Mouse (Mus musculus) T-helper 1 cell (primary cell): ENCODE data around the gene Tuba3b.

Experiments used
- in situ Hi-C: fragments of 300-600 bp; cut with MboI, MseI; formaldehyde crosslinking; loops from one replicate; pipeline ENCODE4 v1.15.1; 2025; ENCODE audit warnings: high pct_unique_total_duplicates

Gene Tuba3b

DNA sequence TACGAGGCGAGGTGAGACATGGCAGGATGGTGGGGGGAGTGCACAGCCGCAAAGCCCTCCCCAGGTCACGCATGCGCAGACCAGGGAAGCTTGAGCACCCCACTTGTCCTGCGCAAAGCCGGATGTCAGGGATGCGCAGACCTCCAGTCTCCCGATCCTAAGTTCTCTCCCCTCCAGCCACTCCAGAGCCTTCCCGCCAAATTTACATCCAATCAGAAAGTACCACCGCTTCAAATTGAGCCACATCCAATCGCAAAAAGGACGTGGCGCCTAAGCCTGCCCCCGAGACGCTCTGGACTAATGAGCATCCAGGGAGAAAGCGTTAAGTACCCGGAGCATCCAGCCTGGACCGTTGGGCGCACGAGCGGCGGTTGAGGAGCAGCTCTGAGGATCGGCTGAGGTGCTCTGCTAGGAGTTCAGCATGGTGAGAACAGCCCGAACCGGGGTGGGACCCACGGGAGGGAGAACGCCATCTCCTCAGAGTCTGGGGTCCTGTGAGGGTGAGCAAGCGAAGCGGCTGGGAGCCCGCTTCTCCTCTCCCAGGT is at the start of gene Tuba3b:
TSS of gene Tuba3b (plus strand) at position 92 of the 545 bp plus-strand sequence.
- in situ Hi-C loops, result no loop called here

DNA sequence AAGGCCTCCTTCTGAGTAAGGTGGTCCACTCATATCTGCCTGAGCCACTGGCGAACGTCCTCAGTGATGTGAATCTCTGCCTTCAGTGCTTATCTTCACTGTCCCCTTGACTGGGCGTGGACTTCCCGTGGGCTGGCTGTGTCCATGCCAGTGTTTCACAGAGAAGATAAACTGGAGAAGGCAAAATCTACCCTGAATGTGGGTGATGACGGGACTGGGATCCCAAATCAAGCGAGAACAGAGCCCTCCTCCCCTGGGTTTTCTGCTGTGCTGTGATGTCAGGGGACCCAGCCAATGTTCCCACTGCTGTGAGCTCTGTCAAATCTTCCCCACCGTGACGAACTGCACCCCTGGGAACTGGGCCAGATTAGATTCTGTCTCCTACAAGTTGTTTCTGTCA is 48.3 kb upstream of the Tuba3b start:
- in situ Hi-C loops, result no loop called here

DNA sequence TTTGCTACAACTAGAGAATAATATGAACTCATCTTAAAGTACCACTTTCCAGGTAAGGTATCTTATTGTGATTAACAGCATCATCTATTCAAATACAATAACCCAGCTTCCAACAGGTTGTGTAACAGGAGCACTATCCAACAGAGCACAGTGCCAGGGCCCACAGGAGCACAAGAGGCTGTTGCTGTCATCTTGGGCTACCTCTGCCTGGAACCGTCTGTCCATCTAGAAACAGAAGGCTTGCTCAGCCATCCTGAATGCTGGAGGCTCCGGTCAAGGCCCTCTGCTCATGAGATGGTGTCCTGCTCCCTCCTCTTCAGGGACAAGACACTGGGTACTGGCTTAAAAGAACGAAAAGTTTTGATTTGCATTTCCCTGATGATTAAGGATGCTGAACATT is 47.7 kb upstream of the Tuba3b start:
- in situ Hi-C loops, result no loop called here

DNA sequence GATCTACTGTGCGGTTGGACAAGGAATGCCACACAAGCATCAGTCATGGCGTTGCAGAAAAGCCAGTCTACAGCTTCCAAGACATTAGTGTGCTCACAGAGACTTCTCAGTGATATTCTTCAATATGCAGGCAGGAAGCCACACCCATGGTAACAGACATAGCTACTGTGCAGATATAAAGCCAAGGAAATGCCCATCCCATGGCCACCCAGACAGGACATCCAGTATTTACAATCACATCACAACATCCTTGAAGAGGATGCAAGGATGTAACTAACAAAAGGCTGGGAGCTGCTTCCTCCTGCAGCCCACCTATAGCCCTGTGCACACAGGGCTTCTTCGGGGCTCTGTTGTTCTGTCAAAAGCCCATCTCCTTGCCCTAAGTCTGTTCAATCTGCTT is 46.9 kb upstream of the Tuba3b start:
- in situ Hi-C loops, result no loop called here

DNA sequence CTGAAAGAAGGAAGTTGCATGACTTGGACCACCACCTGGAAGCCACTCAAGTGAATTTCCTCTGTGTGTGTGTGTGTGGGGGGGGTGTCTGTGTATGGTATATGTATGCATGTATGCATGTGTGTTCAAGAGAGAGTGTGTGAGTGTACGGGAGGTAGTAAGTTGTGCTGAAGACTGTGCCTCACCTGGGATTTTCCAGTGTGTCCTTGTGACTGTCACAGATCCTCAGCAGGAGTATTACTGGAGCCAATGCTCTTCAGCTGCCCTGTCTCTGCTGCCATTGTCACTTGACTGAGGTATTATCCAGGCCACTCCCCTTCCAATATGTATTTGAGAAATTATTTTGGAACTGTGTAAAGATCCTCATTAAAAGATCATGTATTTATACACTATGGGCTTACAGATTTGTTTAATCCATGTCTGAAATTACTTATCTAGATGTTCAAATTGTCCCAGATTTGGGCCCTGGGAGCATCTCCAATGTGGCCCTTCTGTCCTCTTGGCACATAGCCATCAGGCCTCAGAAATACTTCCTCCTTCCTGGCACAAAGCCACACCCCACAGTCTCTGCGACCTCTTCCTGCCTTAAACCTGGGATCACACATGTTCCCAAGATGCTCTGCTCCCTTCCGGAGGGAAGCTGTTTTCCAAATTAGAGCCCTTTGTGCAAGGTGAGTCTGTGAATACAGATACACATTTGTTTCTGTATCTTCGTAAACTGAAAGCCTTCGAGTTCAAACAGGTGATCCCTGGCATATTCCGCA is 42.1 kb upstream of the Tuba3b start:
- in situ Hi-C loops, result no loop called here

DNA sequence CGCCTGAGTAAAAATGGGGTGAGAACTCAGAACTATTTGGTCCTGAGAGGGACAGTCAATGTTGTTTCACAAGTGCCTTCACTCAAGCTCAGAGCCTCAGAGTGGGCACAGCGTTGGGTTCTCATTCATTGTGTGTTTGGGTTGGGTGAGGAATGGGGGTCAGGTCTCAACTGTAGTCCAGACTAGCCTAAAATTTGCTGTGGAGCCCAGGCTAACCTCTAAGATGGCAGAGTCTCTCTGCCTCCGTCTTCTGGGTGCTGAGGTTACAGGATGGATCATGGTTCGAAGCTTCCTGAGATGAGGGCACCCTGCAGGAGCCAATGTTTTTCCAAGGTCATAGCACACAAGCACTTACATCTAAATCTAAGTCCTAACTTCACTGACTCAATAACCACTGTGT is 38.8 kb upstream of the Tuba3b start:
- in situ Hi-C loops, result no loop called here

DNA sequence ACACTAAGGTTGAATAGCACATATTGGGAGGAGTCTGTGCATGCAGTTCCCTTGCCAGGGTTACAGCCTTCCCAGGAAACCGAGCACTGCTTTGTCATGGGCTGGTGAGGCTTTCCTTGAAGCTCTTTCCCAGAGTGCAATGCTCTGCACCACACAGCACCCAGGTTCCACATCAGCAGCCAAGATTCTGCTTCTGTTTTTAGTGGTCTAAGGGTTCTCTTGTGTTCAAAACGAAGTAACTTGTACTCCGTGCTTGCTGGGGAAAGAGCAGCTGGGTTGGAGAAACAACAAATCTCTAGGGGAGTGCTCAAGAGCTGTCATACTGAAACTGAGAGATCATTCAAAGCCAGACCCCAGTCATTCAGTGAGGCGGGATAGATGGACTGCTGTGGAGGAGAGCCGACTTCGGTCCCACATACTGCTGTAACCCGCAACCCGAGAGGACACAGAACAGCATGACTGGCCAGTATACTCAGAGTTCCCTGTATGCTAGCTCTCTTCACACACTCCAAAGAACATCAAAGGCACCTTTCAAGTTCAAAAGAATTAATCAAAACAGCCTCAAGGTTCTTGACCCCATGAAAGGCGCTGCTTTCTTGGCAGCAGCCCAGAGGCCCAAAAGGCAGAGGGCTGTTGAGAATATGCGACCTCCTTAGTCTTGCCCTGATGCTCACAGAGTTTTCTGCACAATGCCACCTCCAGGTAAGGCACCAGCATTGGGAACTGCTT is 36.9 kb upstream of the Tuba3b start:
- in situ Hi-C loops, result no loop called here

DNA sequence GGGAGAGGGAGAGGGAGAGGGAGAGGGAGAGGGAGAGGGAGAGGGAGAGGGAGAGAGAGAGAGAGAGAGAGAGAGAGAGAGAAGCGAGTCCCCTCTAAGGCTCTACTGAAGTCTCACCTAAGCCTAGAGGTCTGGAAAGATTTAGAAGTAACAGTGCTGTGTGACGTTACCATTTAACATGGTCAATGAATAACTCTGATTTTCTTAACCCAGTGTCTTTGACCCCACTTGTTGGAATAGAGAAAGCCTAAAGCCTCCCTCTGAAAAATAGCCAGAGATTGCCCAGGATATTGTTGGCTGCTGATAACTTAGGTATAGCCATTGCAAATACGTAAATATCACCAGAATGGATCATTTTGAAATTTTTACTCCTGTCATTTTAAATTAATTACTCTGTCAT is 35.8 kb upstream of the Tuba3b start:
- in situ Hi-C loops, result no loop called here

DNA sequence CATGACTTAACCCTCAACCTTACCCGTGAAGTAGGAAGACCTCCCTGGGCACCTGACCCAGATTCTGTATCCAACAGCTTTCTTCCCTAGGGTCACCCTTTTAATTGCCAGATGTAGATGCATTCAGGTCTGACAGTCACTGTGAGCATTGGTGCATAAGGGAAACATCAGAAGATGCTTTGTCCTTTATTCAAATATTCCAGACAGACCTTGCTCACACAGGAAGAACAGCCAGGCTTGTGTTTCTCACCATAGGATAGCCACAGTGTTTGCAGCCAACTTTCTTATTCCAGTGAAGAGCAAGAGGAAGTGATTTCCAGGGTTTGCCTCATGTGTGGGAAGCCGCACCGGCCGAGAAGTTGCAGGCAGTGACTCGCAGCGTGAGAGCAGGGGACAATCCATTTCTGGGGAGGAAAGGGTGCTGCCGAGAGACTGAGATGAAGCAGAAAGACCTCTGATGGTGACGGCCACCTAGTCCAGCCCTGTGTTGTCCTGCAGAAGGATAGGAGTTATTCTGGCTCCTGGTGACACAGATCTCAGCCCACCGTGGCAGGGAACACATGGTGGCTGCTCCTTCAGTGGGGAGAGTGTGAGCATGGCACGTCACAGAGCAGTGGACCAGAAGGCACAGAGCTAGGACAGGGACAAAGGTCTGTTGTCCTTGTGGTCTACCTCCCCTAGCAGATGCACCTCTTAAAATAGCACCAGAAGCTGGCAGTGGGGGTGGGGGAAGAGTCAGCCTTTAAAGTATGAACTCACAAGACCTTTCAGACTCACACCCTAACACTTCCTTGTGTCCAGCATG is 34.0 kb upstream of the Tuba3b start:
- in situ Hi-C loops, result no loop called here

DNA sequence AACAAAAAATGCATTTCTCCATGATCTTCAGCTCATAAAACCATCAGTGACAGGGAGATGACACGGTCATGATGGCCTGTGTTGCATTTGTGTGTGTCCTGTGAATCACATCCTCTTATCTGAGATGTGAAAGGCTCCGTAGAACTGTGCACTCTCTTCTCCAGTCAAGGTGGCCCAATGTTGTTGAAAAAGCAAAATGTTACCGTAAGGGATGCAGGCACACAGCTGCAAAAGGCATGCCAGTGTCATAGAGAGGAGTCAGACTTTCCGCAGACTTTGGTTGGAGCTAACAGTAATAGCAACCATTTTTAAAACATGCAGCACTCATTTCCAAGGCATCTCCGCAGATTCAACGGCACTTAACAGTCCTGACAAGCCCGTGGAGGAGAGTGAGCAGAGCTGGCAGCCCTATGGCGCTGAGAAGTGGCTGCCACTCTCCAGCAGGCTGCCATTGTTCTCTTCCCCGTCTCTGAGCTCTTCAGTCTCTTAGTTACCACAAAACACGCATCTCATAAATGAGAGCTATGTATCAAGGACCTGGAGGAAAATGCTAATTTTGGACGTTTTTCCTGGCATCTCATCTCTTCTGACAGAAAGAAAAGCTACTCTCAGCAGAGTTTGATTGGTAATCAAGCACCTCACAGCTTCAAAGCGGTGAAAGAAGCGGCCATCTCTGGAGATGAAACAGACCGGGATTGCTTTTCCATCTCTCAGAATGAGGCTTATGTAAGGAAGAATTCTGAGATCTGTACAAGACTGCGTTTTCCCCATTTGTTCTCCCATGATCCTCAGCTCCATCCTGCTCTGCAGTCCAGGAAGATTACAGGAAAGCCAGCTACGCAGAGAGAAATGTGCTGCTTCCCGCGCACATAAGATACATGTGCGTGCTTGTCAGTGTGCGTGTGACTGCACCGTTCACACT is 30.2 kb upstream of the Tuba3b start:
- in situ Hi-C loops, result no loop called here

DNA sequence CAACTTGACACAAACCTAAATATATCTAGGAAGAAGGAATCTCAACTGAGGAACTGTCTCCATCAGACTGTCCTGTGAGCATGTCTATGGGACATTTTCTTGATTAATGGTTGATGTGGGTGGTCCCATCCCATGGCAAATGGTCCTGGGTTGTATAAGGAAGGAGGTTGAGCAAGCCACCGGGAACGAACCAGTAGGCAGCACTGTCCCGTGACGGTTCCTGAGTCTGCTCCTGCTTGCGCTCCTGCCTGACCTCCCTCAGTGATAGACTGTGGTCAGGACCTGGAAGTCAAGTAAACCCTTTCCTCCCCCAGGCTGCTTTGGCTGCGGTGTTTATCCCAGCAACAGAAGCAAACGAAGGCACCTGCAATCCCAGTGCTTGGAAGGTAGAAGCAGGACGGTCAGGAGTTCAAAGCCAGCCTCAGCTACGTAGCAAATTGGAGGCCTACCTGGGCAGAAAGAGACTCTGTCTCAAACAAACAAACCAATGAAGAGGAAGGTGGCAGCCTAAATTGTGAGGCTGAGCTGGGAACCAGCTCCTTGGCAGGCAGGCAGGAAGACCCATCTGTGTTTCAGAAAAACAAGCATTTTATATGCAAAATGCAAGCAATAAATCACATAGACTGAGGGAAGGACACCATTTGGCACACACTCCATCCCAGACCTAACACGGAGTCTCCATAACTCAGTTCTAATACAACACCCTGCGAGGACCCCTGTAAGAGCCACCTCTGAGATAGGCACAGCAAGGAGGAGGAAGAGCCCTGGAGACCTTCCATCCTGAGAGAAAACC is 24.9 kb upstream of the Tuba3b start:
- in situ Hi-C loops, result no loop called here

DNA sequence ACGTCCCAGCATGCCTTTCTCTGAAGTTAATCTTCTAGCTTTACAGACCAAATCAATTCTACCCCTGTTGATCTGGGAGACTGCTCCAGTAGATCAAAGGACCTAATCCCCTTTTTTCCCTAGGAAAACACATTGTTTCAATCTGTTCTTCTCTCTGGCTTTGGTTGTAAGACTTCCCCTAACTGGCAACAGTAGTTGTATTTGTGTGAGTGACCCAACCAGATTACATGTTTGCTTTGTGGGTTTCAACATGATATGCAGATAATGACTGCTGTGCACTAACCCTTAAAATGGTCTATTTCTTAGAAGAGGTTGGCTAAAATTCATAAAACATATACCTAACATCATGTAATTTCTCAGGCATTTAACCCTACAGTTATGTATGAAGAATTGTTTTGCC is 24.0 kb upstream of the Tuba3b start:
- in situ Hi-C loops, result no loop called here

DNA sequence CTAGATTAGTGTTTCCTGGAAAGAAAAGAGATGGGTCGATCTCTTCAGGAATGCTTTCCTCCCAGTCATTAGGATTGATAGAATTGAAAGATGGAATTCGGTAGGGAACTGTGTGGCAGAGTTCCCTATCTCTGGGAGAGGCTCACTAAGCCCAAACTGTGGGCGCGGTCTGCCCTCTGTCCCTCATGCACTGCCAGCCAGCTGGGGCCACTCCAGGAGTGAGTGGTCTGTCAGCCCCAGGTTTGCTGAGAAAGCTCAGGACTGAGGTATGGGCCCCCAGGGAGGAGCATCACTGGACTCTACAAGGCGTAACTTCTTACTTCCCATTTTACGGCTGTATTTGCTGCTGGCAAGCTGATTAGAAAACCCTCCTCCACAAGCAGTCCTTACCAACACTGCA is 23.5 kb upstream of the Tuba3b start:
- in situ Hi-C loops, result no loop called here

DNA sequence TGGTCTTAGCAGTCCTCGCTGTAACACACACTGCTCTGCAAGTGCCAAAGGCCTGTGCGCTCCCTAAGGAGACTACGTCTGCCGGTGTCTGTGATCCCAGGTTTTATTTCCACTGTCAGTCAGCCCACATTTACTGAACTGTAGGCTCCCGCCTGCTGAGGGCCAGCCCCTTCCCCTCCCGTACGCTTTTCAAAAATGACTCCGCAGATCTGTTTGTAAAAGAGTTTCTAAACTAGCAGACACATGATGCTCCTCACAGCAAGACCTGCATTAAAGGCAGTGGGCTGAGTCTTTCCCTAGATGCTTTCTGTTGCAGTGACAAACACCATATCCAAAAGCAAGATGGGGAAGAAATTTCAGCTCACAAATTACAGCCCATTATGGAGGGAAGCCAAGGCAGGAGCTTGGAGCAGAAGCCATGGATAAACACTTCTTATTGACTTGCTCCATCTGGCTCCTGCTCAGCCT is 23.0 kb upstream of the Tuba3b start:
- in situ Hi-C loops, result no loop called here

DNA sequence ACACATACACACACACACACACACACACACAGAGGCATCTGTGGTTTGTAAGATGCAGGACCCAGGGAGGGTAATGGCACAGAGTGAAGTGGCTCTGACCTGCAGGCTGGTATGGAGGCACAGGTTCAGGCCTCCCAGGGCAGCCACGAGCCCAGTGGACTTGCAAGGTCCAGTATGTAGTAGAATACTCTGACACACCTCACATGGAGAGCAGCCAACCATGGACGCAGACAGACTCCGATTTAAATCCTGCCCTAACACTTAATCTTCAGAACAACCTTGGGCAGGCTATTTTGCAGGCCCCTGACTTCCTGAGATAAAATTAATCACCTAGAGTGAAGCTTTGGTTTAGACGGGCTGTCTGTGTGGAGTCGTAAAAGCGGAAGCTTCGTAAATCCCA is 21.6 kb upstream of the Tuba3b start:
- in situ Hi-C loops, result no loop called here

DNA sequence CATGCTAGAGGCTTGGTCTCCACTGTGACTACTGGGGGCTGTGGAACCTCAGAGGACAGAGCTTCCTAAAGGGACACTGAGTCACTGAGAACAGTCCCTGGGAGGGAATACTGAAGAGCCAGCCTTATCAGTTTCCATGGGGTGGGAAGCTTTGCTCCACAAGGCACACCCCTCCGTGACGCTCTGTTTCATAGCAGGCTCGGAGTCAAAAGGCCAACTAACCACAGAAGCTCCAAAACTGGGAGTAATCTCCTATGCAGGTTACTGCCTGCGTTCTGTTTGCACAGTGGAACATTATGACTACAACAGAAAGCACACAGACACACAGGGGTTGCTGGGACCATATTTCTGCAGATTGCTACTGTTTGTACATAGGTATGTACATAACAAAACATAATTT is 19.7 kb upstream of the Tuba3b start:
- in situ Hi-C loops, result no loop called here

DNA sequence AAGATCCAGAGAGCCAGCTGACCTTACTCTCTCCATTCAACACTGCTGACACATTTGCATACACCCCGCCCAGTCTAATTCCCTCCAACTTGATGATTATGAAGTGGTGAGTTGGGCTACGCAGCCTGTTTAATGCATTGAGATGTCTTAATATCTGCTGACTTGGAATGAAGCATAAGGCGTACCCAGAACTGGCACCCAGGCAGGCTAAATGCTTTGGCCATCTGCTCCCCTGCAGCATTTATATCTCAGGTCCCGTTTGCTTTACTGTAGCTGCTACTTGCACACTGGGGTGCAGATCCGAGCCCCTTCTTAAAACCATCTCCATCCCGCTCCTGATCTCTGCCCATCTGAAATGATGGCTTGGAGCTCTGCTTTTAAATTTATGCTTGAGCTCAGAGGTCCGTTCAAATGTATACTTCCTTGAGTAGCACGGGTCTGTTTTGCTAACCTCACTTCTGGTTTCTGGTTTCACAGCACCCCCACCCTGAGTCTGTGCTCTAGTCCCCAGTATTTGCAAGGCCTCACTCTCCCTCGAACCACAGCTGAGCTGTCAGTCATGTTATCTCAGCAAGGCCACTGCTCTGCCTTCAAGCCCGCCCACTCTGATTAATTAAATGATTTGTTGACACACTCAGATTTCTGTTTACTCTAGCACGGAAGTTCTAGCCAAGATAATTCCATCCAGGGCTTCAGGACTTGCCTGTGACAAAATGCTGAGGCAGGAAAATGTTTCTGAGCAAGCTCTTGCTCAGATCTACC is 16.6 kb upstream of the Tuba3b start:
- in situ Hi-C loops, result no loop called here

DNA sequence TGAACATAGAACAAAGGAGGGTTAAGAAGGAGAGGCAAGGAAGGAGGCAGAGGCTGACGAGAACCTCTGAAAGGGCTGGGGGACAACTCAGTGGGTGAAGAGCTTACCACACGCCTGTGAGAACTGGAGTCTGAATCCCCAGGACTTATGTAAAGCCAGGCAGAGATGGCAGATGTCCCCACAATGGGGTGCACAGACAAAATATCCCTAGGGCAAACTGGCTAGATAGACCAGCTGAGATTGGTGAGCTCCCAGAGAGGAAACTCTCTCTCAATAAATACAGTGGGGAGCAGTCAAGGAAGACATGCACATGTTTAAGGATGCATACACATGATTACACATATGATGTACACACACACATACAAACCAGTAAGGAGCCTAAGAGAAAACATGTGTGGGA is 11.4 kb upstream of the Tuba3b start:
- in situ Hi-C loops, result no loop called here

DNA sequence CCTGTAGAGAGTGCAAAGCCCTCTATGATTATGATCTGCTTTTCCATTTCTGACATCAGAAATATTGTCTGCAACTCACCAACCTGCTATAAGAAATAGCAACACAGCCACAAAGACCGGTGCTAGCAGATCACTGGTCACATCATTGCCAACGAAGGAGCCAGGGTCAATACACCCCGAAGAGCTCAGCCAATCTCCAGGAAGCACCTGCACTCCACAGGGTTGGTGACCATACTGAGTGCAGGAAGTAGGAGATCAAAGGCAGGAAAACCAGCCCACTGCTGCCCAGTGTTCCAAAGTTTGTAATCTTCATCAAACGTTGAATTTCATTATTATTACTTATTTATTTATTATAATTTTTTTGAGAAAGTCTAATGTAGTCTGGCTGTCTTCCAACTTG is 10.9 kb upstream of the Tuba3b start:
- in situ Hi-C loops, result no loop called here

DNA sequence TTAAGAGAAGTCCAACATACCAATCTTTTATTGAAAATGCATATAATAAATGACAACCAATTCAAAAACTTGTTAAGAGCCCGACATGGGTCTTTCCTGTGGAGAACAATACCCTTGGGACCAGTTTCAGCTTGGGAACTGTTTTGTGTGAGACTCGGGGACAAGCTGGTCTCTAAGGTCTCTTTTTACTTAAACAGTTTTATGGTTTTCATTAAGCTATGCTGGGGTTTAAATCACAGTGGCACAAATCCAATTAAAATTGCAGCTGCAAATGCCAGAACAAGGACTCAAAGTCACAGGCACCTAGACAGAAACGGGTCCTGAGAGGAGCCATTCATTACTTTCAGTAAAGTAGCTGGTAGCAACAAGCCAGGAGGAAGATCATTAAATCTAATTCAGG is 10.4 kb upstream of the Tuba3b start:
- in situ Hi-C loops, result no loop called here
